Mouse (Mus musculus) MEL-GATA-1-ER (cell line): ENCODE measurements at regions not wholly inside any gene's neighbourhood (a gene's known extent, or its start where the extent isn't known, plus 50 kb on each side); places are given as distances from the start of the nearest gene placed in this dataset.

Experiments
- DNase-seq: peaks from one replicate; pipeline ENCODE4 v3.0.0-alpha.2; 2012; ENCODE audit warnings: low read depth; ENCODE audit errors: extremely low read depth

DNA sequence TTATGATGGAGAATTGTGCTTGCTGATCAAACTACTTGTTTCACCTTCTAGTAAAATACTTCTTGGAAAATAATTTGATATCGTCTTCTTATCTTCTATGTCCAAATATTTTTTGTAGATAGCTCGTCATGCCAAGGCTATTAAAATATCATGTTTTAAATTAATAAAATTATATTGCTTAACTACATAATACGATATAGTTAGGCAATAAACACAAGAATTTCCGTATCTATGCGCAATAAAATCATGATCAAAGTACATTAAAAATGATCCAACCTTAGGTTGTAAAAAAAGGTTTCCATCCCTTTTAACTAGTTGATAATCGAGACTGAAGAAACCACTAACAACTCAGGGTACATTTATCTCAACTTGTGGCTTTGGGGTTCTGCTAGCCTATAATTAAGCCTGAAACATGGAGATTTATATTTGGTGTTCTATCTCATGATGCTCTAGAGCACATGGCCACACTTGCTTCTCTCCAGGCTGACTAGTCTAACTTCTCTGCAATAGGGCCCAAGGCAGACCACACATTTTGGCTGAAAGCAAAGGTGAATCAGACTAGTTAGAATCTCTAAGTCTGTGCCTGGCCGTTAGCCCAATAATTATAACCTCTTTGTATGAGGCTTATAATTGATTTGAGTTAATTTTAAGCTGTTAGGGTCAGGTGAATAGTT, 314.5 kb downstream of the Plod2 start:
- DNase-seq: no peak

DNA sequence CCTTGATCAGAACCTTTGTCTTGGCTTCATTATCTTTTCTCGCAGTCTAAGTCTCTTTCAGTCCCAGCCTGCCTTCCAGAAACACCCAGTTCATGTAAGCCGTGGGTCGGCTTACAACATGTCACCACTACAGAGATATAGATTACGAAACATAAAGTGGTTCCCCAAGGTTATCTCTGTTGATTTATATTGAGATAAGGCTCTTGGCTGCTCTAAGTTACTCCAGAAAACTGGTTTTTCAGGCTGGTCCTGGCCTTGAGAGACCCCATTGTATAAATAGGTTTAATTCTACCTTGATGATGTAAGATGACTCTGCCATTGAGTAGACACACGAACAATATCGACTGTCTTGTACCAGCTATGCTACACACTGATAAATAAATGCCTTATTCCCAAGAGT, 323.8 kb downstream of the Plod2 start:
- no peak for DNase-seq

DNA sequence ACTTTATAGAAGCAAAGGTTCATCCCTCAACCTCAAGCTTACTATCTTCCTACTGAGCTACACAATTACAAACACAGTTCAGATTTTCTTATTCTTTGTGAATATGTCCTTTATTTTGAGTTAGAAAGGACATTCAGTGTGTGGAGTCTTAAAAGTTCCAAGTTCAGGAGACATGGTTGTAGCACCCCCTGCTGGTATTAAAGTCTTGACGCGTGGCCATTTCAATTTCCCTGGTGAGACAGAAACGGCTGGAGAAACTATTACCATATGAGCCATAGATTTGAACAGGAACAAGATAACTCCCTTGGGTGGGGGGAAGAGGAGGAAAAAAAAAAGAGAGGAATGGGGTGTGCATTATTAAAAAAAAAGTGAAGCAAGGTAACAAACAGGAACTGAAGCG, 336.6 kb downstream of the Plod2 start:
- peak; percentile 19 for DNase-seq

DNA sequence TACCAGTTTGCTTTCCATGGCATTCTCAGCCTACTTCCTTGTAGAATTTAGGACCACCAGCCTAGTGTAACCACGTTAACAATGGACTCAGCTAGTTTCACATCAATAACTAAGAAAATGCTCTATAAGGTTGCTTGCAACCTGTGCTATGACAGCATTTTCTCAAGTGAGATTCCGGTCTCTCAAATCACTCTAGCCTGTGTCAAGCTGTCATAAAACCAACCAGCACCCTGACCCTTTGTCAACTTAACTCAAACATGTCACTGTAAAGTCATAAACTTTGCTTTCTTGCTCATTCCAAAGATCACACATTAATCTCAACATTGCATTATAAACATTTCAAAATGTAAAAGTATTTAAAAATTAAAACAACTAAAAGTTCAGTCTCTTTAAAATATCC, 337.8 kb downstream of the Plod2 start:
- no peak for DNase-seq

DNA sequence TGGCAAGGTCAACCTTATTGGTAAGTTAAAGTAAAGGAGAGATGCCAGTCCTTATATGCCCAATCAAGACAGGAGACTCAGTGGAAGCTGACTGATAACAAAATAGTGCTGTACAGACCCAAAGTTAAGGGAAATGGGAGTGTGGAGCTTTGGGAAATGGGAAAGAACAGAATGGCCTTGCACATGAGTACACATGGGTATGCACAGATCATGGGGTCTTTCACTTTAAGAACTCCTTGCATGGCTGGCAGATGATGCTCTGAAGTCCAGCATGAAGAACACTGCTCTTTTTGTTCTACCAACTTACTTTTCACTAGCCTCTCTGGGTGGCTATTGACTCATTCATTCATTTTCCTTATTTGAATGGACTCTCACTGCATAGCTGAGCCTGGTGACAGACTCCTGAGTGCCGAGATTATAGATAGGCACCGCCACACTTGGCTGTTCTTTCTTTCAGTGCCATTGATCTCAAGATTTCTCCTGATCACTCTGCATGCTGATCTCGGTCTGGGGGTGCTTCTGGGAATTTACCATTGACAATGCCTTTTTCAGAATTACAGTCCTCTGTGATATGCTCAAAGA, 340.3 kb downstream of the Plod2 start:
- DNase-seq: no peak

DNA sequence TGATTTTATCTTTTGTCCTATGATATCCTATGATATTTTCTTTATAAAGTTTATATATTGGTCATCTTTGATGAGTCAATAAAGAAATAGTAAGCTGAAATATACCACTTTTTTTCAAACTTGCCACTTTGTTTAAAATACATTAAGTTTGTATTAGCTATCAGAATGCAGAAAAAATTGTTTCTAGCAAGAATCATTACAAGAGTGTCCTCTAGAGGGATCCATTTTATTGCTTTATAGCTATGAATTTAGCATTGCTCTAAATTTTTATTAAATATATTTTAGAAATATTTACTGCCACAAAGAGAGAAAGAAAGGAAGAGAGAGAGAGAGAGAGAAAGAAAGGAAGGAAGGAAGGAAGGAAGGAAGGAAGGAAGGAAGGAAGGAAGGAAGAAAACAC, 348.0 kb downstream of the Plod2 start:
- DNase-seq: no peak

DNA sequence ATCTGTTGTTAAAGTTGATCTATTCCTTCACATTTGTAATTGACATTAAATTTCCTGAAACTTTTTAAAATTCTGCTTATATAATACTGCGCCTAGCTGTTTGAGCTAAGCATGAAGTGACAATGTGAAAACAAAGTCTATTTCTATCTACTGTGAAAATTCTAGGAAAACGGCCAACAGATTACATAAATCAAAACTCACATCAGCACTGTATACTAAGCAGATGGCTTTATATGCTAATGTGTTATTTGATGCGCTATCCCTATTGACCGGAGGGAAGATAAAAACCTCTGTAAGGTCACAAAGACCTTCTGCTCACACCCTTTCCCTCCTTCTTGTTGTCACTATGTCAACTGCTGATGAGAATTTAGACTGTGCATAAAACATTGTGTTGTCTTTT, 357.7 kb downstream of the Plod2 start:
- no peak for DNase-seq

DNA sequence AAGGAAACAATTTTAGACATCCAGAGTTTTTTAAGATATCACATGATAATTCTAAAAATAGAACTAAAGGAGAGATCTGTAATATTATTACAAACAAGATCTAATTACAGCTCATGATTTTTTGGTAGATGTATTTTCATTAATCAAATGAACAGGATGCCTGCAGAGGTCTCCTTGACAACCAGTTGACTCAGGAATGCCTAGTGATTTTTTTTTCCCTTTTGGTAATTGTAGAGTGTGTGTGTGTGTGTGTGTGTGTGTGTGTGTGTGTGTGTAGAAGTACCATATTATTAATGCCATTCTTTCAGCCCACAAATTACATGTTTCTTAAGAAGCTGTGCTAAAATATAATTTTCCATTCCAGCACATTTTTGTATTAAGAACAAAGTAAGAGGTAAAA, 365.1 kb downstream of the Plod2 start:
- no peak for DNase-seq

DNA sequence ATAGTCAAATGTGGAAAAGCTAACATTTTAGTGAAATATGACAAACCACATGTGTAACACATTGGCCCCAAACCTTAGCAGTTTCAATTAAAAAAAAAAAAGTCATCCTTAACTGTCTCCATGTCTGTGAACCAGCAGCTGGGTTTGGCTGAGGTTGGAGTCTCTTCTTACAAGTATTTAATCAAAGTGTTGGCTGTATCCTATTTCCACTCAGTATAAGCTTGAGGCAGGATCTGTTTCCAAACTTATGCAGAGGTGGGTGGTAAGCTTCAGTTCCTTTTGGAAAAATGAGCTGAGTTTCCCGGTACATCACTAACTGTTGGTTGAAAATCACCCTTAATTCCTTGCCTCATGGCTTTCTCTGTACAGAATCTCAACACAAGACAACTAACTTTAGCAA, 377.4 kb downstream of the Plod2 start:
- DNase-seq: no peak

DNA sequence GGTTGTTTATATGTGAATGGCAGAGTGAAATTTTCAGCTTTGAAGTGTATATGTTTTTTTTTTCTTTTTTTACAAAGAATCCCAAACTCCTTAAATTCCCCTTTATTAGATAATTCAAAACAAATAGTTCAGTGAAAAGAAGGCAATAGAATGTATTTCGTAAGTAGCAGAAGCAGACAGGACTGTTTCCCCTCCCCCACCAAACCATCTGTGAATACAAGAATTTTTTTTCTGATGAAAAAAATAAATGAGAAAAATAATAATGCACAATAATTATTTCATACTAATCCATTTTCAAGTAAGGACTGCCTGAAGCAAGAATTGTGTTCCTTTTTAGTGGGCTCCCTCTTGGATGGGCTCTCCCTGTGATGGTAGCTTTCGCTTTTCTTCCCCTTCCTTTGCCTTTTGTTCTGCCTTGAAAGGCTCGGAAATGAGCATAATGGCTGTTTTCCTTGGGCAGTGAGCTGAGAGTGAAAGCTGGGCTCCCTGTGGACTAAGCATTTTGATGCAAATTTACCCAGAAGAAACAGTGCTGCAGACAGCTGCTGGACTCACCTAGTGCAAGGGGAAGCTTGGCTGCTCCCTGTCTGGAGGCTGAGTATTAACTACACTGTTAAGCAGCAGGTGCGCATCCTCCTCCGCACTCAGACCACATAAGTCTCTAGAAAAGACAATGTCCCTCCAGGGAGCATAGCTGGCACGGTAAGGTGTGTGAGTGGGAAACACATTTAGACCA, 388.4 kb downstream of the Plod2 start:
- no peak for DNase-seq

DNA sequence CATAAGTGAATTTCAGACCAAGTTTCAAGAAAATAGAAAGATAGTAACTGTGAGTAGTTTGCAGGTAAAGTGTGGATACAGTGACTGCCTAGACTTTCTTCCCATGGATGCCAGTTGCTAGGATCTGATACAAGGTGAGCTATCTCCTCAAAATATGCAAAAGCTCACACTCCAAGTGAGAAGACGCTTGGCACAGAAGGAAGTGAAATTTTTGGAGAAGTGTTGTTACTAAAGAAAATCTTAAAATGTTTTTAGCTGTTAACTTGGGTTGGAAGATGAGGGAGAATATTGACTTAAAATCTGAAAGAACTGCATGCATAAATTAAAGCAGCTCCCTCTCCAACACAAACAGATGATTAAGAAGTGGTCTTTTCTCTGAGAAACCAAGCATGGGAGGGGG, 395.8 kb downstream of the Plod2 start:
- DNase-seq: no peak

DNA sequence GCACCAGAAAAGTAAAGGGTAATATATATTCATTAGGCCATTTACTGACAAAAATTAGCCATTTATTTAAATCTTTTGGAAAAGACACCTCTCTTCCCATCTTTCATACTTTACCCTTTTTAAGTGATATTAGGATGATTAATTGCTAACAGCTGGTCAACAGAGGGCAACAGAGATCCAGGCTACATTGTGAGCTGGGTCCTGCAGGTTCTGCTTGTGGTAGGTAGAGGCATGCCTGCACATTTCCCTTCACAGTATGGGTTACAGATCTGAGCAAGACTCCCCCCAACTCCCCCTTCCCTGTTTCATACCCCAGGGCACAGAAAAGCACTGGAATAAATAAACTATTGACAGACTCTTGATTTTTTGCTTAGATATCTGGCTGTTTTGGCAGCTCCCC, 408.1 kb downstream of the Plod2 start:
- DNase-seq: no peak

DNA sequence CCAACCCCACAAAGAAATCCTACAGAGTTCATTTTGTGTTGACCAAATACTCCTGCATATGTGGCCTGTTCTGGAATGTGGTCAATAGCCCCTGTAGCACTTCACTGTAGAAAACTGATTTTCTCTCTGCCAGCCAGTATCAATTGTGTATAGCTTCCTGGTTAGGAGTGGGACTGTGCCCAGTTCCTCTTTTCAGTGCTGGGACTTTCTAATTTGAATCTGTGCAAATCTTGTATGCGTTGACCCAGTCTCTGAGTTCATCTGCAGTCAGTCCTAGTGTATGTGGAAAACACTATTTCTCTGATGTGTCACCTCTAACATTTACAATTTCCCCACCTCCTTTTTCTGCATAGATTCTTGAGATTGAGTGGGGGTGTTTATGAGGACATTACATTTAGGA, 421.3 kb downstream of the Plod2 start:
- DNase-seq: no peak

DNA sequence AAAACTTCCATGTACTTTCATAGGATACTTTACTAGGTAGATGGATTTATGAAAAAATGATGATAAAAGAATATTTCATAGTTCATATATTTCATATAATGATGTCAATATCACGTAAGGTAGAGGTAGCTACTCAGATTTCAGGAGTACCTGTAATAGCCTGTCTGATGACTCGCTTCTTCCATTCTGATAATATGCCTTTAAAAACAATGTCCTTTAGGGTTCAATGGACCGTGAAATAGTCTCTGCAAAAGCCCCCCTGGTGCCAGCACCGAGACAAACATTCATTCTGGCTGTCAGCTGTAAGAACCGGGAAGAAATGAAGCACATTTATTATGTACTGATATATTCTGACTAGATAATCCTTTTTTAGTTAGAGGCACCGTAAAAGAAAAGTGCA, 449.7 kb downstream of the Plod2 start:
- no peak for DNase-seq

DNA sequence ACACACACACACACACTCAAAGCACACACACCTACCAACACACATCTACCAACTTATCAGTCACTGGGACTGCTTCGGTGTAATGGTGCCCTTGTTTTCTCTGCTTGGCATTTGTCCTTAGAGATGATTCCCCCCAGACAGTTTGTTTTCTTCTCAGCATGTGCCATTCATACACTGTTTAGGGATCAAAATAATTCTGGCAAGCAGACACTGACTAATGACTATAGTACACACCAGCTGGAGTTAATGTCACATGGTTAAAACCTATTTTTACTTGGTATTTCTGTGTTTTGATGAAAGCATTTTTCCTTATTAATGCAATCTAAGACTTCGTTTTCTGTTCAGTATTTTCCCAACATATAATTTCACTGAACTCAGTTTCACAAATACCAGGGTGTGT, 454.1 kb downstream of the Plod2 start:
- DNase-seq: no peak

DNA sequence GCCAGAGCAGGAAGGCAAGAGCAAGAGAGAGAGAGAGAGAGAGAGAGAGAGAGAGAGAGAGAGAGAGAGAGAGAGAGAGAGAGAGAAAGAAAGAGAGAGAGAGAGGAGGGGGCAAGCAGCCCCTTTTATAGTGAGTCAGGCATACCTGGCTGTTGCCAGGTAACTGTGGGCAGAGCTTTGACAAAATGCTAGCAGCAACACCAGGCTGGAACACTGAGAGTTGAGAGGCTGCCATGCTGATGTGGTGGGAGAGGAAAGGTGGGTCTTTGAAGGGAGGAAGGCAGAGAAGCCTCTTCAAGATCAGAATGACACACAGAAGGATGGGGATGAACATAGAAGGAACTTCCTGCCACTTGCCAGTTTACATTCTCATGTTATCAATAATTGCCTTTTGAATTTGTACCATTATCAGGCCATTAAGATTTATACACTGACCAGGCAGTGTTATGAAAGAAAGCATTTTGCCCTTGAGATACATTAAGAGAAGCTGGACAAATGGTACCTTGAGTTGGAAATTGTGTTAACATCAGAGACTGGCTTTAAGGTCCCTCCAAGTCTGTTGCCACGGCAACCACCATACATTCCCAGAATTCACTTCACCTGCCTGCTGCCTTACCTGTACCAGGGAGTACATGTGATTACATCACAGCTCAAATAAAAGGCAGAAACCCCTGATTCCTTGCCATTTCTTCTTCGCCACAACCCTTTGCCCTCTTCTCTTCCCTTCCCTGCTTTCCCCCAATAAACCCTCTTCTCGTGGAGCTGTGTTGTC, 463.3 kb downstream of the Plod2 start:
- no peak for DNase-seq

DNA sequence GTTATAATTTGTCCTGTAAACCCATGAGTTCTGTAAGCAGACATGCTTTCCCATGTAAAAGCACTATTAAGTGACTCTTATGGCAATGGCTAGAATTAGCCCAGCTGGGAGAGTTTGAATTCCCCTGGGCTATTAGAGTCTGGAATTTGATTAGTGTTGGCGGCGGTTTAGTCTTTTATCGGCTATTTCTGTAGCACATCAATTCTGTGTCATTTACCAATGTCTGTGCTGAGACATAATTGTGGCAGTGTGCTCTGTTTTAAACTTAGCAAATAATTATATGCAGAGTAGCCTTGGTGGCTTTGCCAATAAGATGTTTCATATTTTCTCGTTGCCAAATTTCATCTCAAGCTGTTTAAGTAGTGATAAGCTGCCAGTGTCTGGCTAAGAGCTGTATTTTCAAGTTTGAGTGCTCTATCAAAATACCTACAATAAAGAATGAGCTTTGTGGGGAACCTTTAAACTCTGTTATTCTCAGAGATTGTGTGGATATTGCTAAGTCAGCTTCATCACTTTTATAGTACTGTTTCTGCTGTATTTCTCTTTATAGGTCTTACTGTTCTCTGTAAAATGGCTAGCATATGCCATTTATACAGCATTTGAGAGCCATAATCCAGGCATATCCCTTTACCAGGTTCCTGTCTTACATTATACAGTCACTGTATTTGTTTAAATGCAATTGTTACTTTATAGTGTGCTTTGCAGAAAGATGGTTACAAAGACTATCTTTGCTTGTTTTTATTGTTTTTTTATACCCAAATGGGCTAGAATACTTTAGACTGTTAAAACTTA, 466.7 kb downstream of the Plod2 start:
- no peak for DNase-seq

DNA sequence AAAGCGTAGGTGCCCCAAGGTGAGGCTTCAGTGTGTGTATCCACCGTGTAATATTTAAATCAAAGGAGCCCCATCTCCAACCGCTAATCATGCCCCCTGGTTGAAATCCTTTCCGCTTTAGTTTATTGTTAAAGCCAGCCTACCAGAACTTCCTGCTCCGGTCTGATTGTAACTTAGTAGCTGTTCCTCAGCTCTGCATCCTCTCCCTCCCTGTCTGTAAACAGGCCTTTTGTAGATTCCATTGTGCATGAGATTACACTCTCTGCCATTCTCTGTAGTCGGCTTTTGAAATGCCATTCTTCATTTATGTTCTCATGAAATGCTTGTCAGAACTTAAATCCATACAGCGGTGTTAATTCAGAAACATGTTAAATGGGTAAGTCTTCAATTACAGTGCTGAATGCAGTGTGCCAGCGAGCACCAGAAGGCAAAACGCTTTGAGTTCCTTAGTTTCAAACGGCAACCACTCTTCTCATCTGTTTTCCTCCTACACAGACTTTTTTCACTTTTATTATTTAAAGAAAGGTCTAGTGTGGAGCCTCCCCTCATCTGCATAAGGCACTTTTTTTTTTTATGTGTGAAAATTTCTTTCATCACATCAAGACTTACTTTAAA, 502.4 kb downstream of the Plod2 start:
- no peak for DNase-seq

DNA sequence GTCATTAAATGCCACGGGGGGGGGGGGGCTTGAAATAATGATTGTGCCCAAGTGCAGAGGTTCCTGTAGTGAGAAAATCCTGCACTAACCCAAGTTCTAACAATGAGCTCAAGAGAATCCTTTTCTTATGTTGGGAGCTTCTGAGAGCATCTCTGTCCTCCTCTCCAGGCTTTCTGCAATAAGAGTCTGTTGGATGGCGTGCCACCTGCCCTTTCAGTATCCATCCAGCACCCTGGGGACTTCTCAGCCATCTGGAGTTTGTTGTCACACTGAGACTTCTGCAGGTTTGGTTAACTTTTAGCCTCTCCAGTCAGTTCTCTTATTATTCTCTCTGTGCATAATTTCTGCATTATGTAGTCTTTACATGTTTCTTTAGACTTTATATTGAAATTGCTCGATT, 530.1 kb downstream of the Plod2 start:
- no peak for DNase-seq

DNA sequence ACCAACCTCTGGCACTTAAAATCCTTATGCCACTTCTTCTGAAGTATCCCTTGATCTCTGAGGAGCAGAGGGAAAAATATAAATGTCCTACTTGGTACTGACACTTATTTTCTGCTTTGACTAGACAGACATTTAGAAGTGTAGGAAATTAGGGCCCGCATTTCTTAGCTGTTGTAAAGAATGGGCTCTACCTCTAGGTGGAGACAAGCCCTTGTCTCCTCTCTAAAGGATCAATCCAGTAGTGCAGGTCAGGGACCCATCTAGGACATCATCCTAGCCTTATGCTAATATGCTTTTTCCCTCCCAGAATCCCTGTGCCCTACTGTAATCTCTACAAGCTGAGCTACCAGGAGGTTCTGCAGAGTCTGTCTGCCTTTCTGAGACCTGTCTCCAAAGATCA, 541.1 kb downstream of the Plod2 start:
- DNase-seq: no peak

DNA sequence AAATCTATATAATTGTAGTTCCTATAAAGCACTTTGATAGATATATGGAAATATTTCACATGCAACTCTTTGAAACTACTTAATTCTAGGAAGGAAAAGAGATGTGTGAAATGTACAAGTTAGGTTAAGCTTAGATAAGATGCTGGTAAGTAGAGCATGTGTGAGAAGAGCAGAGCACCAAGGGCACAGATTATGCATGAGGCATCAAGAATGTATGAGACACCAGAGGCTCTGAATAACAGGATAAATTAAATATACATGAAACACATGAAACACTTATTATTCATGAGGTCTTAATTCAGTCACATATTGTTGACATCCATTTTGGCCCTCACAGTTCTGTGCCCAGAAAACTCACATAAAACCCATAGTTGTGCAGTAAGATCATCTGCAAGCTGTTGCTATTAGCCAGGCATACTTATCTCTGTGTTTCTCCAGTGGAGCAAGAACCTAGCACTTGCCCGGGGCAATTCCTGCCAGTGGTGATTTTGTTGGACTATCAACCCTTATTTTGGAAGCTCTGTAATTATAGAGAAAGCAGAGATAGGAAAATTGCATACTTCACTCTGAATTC, 556.1 kb downstream of the Plod2 start:
- no peak for DNase-seq
